Mouse (Mus musculus): ENCODE measurements around the gene Slc44a5.

- TF ChIP-seq CTCF (IDR thresholded peaks at IDR 0.05), result no peak
- TF ChIP-seq EP300 (IDR thresholded peaks at IDR 0.05; ENCODE audit: insufficient read depth, low read depth, low read length), result no peak
- TF ChIP-seq POLR2A (IDR thresholded peaks at IDR 0.05; ENCODE audit: insufficient read depth, low read depth, low read length), result no peak
These were observed 200.8 kb downstream of the Slc44a5 start for GRCm38 (mm10) chr3:154174031-154174430.
